Mouse (Mus musculus): Measurements from ENCODE around the gene Hmgb4. TPM values are rescaled to one million over a fixed set of nuclear protein-coding genes. Genes with fewer than 3 reads are reported as not detected.

Hmgb4 gene
- total RNA-seq, 2 experiments from 2014 or later = 0.55 to 0.78 TPM

DNA sequence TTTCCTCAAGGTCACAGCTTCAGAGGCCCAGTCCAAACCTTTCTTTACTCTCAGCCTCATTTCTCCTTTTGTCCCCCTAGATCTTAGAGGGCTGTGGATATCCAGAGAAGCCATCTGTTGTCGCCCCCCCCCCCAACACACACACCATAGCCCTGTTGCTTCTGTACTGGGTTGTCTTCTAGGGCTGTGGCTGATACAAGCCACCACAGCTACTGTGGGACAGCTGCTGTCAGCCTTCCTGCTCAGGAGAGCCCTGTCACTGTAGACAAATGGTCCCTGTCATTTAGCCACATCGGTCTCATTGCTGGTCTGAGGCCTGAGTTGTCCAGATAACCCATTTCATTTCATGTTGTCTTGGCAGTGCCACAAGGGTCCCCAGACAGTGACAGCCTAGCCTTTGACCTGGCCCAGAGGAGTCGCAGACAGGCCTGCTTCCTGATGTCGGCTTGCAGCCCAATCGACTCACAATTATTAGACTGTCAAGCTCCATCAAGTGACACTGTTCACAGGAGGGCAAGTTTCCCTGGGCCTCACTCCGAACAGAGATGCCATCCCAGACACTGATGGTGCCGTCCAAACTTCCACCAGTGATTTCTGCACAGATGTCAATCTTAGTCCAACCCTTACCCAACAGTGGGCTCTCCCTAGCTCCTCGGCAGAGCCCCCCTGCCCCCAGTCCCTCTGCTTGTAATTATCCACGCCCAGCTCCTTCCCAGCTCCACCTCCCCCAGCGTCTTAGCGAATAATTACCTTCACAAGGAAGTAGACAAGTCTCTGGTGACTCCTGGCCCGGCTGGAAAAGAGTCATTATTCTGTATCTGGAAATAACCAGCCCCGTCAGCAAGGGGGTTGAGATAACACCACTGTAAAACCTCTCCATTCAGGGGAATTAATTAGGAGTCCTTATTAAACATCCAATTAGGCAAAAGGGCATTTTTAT lies 33.1 kb downstream of the Hmgb4 start:
- DNase-seq (ENCODE audit: low spot score in 2 of 2) = no peak

DNA sequence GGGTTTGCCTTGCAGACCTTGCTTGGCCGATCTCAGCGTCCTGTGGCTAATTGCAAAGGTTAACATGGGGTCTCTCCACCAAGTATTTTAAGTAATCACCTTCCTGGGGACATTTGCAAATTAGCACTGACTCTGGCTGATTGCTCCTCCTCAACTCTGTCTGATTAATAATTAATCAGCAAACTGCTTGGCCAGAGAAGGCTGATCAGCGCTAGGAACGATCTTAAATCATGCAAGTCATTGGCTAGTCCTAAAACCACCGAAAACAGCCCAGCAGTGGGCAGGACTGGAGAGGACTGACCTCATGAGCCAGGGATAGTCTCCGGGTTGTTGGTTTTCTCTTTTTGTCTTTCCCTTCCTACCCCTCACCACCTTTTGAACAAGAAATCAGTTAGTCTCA lies 36.3 kb downstream of the Hmgb4 start:
- no peak for DNase-seq (ENCODE audit: low spot score in 2 of 2)

DNA sequence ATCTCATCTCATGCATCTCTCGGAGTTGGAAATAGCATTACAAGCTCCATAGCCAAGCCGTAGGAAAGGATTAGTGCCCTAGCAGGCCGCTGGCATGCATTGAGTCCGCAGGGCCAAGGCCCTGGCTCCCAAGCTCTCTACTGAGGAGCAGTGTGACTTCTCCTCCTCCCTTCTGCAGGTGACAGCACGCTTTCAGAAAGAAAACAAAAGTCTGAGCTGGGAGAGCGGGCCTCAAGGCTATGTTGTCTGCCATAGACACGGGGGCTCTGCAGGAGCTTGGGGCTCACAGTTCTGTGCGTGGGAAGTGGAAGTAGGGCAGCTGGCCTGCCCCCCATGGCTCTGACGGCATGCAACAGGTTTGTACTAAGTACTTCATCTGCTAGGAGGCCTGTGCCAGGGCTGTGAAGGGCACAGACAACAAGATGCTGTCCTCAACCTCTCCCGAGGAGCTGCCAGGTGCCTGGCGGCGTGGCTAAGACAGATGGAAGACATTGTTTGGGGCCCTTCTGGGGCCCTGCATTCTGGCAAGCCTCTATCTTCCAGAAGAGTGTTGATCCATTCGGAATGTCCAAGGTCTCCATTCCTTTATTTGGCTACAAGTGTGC lies 42.7 kb downstream of the Hmgb4 start:
- DNase-seq (ENCODE audit: low spot score in 2 of 2) = peak in 1 of 2 experiments; percentile 36
